Mouse (Mus musculus) small intestine, adult 2 months (tissue): ENCODE results near the gene Dhrs7b.

Source experiments
- CTCF ChIP-seq: fragments of 200-500 bp; IDR thresholded peaks from 2 replicates; pipeline ENCODE4 v1.5.1; 2012; ENCODE audit warnings: low read depth, mild to moderate bottlenecking, control low read depth, inconsistent platforms, low read length, moderate library complexity, mixed read lengths; ENCODE audit not compliant: insufficient replicate concordance, insufficient read length; ENCODE audit errors: extremely low read depth
- POLR2A ChIP-seq: fragments of 200-500 bp; IDR thresholded peaks from 2 replicates; pipeline ENCODE4 v1.6.1; 2012; ENCODE audit warnings: low read depth, mild to moderate bottlenecking, control low read depth, inconsistent platforms, low read length, moderate library complexity

- TF ChIP-seq CTCF (no peak), POLR2A (no peak)
These were observed 75.1 kb downstream of the Dhrs7b start for GRCm38 (mm10) chr11:60905407-60906120.
